Mouse (Mus musculus): ENCODE measurements around the gene Higd1a. TPM values are rescaled to one million over a fixed set of nuclear protein-coding genes. Genes with fewer than 3 reads are reported as not detected.

Gene Higd1a
- polyA plus RNA-seq, 1 experiment from 2014 or later = 241 TPM

- Histone ChIP-seq H3K4me2 (no peak overlapping the region), H3K9me3 (no peaks in the 10 kb centered on the region), H3K4me1 (no peaks in the 10 kb centered on the region), H3K36me3 (no peaks in the 10 kb centered on the region), H3K27ac (no peak overlapping the region), H3K4me3 (replicated peaks) (no peak overlapping the region), H3K9ac (no peak overlapping the region), H3K27me3 (replicated peaks) (no peaks in the 10 kb centered on the region)
- 72% methylated on average over 6 of the region's 6 CpGs for WGBS
- no peak; the same call in 1 of the 2 replicates for ATAC-seq (ENCODE audit: insufficient read depth, low FRiP score, low read depth)
These were observed 27.8 kb downstream of the Higd1a start for GRCm38 (mm10) chr9:121830243-121830955.

GRCm38 (mm10) chr9:121829270-121829992, 28.7 kb downstream of the Higd1a start:
- Histone ChIP-seq H3K9ac (no peak overlapping the region), H3K27ac (no peak overlapping the region), H3K4me1 (no peaks in the 10 kb centered on the region), H3K36me3 (no peaks in the 10 kb centered on the region), H3K9me3 (no peaks in the 10 kb centered on the region), H3K4me3 (replicated peaks) (no peak overlapping the region), H3K27me3 (replicated peaks) (no peaks in the 10 kb centered on the region), H3K4me2 (no peak overlapping the region)
- 42% methylated on average over 7 of the region's 7 CpGs for WGBS
- no peak for ATAC-seq (ENCODE audit: insufficient read depth, low FRiP score, low read depth)

GRCm38 (mm10) chr9:121828314-121828713, 29.8 kb downstream of the Higd1a start:
- Histone ChIP-seq H3K4me3 (replicated peaks) (no peak overlapping the region), H3K4me1 (no peaks in the 10 kb centered on the region), H3K27me3 (replicated peaks) (no peaks in the 10 kb centered on the region), H3K9me3 (no peaks in the 10 kb centered on the region), H3K4me2 (no peak overlapping the region), H3K9ac (no peak overlapping the region), H3K27ac (no peak overlapping the region), H3K36me3 (no peaks in the 10 kb centered on the region)
- 71% methylated on average over 6 of the region's 6 CpGs for WGBS
- no peak for ATAC-seq (ENCODE audit: insufficient read depth, low FRiP score, low read depth)

- Histone ChIP-seq H3K9me3 (no peaks in the 10 kb centered on the region), H3K4me1 (no peaks in the 10 kb centered on the region), H3K27me3 (replicated peaks) (no peaks in the 10 kb centered on the region), H3K9ac (no peak overlapping the region), H3K36me3 (no peaks in the 10 kb centered on the region), H3K4me3 (replicated peaks) (no peak overlapping the region), H3K27ac (no peak overlapping the region), H3K4me2 (no peak overlapping the region)
- WGBS = 82% methylated on average over 3 of the region's 3 CpGs
- ATAC-seq (ENCODE audit: insufficient read depth, low FRiP score, low read depth) = no peak
These were observed 31.8 kb downstream of the Higd1a start for GRCm38 (mm10) chr9:121826356-121826755.

GRCm38 (mm10) chr9:121823991-121824390, 34.2 kb downstream of the Higd1a start:
- no peak for ATAC-seq (ENCODE audit: insufficient read depth, low FRiP score, low read depth)
- Histone ChIP-seq H3K27me3 (replicated peaks) (no peaks in the 10 kb centered on the region), H3K9me3 (no peaks in the 10 kb centered on the region), H3K4me2 (no peak overlapping the region), H3K9ac (no peak overlapping the region), H3K4me3 (replicated peaks) (no peak overlapping the region), H3K36me3 (no peaks in the 10 kb centered on the region), H3K4me1 (0 out of 2 replicates have a peak, but pooled peaks cover 4% of the 10 kb centered on the region), H3K27ac (no peak overlapping the region)
- 77% methylated on average over 7 of the region's 7 CpGs for WGBS

- H3K4me3 ChIP-seq (replicated peaks) = no peak overlapping the region
- H3K27me3 ChIP-seq (replicated peaks) = no peaks in the 10 kb centered on the region
- no peak for ATAC-seq (ENCODE audit: insufficient read depth, low FRiP score, low read depth)
- no peaks in the 10 kb centered on the region for H3K9me3 ChIP-seq
- H3K4me1 ChIP-seq = 0 out of 2 replicates have a peak, but pooled peaks cover 4% of the 10 kb centered on the region
- no peak overlapping the region for H3K4me2 ChIP-seq
- 84% methylated on average over 1 of the region's 1 CpGs for WGBS
- no peaks in the 10 kb centered on the region for H3K36me3 ChIP-seq
- no peak overlapping the region for H3K27ac ChIP-seq
- H3K9ac ChIP-seq = no peak overlapping the region
These were observed 35.1 kb downstream of the Higd1a start for GRCm38 (mm10) chr9:121823051-121823450.

GRCm38 (mm10) chr9:121822585-121822991, 35.6 kb downstream of the Higd1a start:
- no peaks in the 10 kb centered on the region for H3K27me3 ChIP-seq (replicated peaks)
- no peak overlapping the region for H3K4me3 ChIP-seq (replicated peaks)
- no peaks in the 10 kb centered on the region for H3K36me3 ChIP-seq
- H3K4me1 ChIP-seq = 0 out of 2 replicates have a peak, but pooled peaks cover 4% of the 10 kb centered on the region
- no peak overlapping the region for H3K9ac ChIP-seq
- H3K4me2 ChIP-seq = no peak overlapping the region
- no peaks in the 10 kb centered on the region for H3K9me3 ChIP-seq
- WGBS = 71% methylated on average over 6 of the region's 6 CpGs
- H3K27ac ChIP-seq = no peak overlapping the region
- ATAC-seq (ENCODE audit: insufficient read depth, low FRiP score, low read depth) = no peak

GRCm38 (mm10) chr9:121820765-121821164, 37.4 kb downstream of the Higd1a start:
- WGBS = 67% methylated on average over 5 of the region's 5 CpGs
- H3K9ac ChIP-seq = no peak overlapping the region
- no peak for ATAC-seq (ENCODE audit: insufficient read depth, low FRiP score, low read depth)

GRCm38 (mm10) chr9:121819771-121820471, 38.2 kb downstream of the Higd1a start:
- no peak for ATAC-seq (ENCODE audit: insufficient read depth, low FRiP score, low read depth)

More at GRCm38 (mm10) chr9:121820765-121821164, 37.4 kb downstream of the Higd1a start:
- 0 out of 2 replicates have a peak, but pooled peaks cover 4% of the 10 kb centered on the region for H3K4me1 ChIP-seq
- no peak overlapping the region for H3K27ac ChIP-seq
- H3K36me3 ChIP-seq = no peaks in the 10 kb centered on the region
- no peaks in the 10 kb centered on the region for H3K27me3 ChIP-seq (replicated peaks)
- no peak overlapping the region for H3K4me3 ChIP-seq (replicated peaks)
- no peaks in the 10 kb centered on the region for H3K9me3 ChIP-seq
- no peak overlapping the region for H3K4me2 ChIP-seq

GRCm38 (mm10) chr9:121819073-121819770, 38.9 kb downstream of the Higd1a start:
- WGBS = 43% methylated on average over 9 of the region's 9 CpGs
- Histone ChIP-seq H3K27ac (peak overlapping the region; percentile 21; the same call in 1 of the 2 replicates), H3K9me3 (no peaks in the 10 kb centered on the region), H3K4me3 (replicated peaks) (no peak overlapping the region), H3K4me2 (peak overlapping the region; percentile 23; the same call in 1 of the 2 replicates), H3K9ac (no peak overlapping the region), H3K27me3 (replicated peaks) (no peaks in the 10 kb centered on the region), H3K36me3 (no peaks in the 10 kb centered on the region), H3K4me1 (0 out of 2 replicates have a peak, but pooled peaks cover 4% of the 10 kb centered on the region)
- 0 out of 2 replicates have a peak, but pooled peaks have one; percentile 11 for ATAC-seq (ENCODE audit: insufficient read depth, low FRiP score, low read depth)

More at GRCm38 (mm10) chr9:121819771-121820471, 38.2 kb downstream of the Higd1a start:
- H3K9ac ChIP-seq = no peak overlapping the region
- 0 out of 2 replicates have a peak, but pooled peaks cover 4% of the 10 kb centered on the region for H3K4me1 ChIP-seq
- H3K4me3 ChIP-seq (replicated peaks) = no peak overlapping the region
- H3K36me3 ChIP-seq = no peaks in the 10 kb centered on the region
- 42% methylated on average over 7 of the region's 7 CpGs for WGBS
- H3K27me3 ChIP-seq (replicated peaks) = no peaks in the 10 kb centered on the region
- H3K9me3 ChIP-seq = no peaks in the 10 kb centered on the region
- H3K4me2 ChIP-seq = no peak overlapping the region
- peak overlapping the region; percentile 21; the same call in 1 of the 2 replicates for H3K27ac ChIP-seq

- H3K27ac ChIP-seq = no peak overlapping the region
- no peak overlapping the region for H3K4me2 ChIP-seq
- no peaks in the 10 kb centered on the region for H3K27me3 ChIP-seq (replicated peaks)
- no peak for ATAC-seq (ENCODE audit: insufficient read depth, low FRiP score, low read depth)
- H3K4me1 ChIP-seq = 0 out of 2 replicates have a peak, but pooled peaks cover 7% of the 10 kb centered on the region
- H3K9me3 ChIP-seq = no peaks in the 10 kb centered on the region
- 73% methylated on average over 6 of the region's 6 CpGs for WGBS
- H3K9ac ChIP-seq = no peak overlapping the region
- H3K4me3 ChIP-seq (replicated peaks) = no peak overlapping the region
- H3K36me3 ChIP-seq = no peaks in the 10 kb centered on the region
These were observed 43.0 kb downstream of the Higd1a start for GRCm38 (mm10) chr9:121815183-121815582.
